Mouse (Mus musculus) forebrain, embryonic 16.5 days (tissue): ENCODE measurements around the gene Cyp2d34. TPM values are rescaled to one million over a fixed set of nuclear protein-coding genes. Genes with fewer than 3 reads are reported as not detected.

ENCODE experiments used
- ATAC-seq: fragments of 200-750 bp; cut with Nextera tagmentation; 2 replicates; pipeline ENCODE4 v1.8.0; 2017; ENCODE audit warnings: mild to moderate bottlenecking, moderate library complexity
- H3K27ac ChIP-seq: fragments of 300-500 bp; sonication (generic); 2 replicates; pipeline ENCODE4 v1.5.1; 2014; ENCODE audit warnings: low read length, control low read depth
- H3K27me3 ChIP-seq: fragments of 300-500 bp; sonication (generic); replicated peaks from 2 replicates; pipeline ENCODE4 v1.6.1; 2014; ENCODE audit warnings: low read length; ENCODE audit not compliant: control insufficient read depth, insufficient read depth
- H3K36me3 ChIP-seq: fragments of 300-500 bp; sonication (generic); 2 replicates; pipeline ENCODE4 v1.6.1; 2014; ENCODE audit not compliant: control insufficient read depth, insufficient read depth
- H3K4me1 ChIP-seq: fragments of 300-500 bp; sonication (generic); replicated peaks from 2 replicates; pipeline ENCODE4 v1.6.1; 2014; ENCODE audit warnings: low read length; ENCODE audit not compliant: control insufficient read depth, insufficient read depth
- H3K4me2 ChIP-seq: fragments of 300-500 bp; sonication (generic); 2 replicates; pipeline ENCODE4 v1.6.1; 2014; ENCODE audit warnings: mild to moderate bottlenecking, low read length, control low read depth
- H3K4me3 ChIP-seq: fragments of 300-500 bp; sonication (generic); replicated peaks from 2 replicates; pipeline ENCODE4 v1.5.1; 2014; ENCODE audit warnings: mild to moderate bottlenecking, low read length, control low read depth
- H3K9ac ChIP-seq: fragments of 300-500 bp; sonication (generic); replicated peaks from 2 replicates; pipeline ENCODE4 v1.6.1; 2014; ENCODE audit warnings: low read depth, low read length, control low read depth
- H3K9me3 ChIP-seq: fragments of 300-500 bp; sonication (generic); 2 replicates; pipeline ENCODE4 v1.6.1; 2016; ENCODE audit warnings: low read length; ENCODE audit not compliant: control insufficient read depth
- WGBS: fragments of 180-500 bp; shearing (Covaris S2); extraction: QIAGEN DNeasy Blood & Tissue Kit; methylation state at CpG from one replicate; pipeline ENCODE4 v1.1.7; 2014; 5-methylcytosine and 5-hydroxymethylcytosine counted together
- microRNA-seq: library from miRNA; unstranded; fragments of <30 nt; microRNA quantifications from one replicate; pipeline ENCODE4, GENCODE M21; 2017
- polyA plus RNA-seq: library from polyadenylated mRNA; unstranded; fragments of >200 nt; fragmentation: Nextera tagmentation; extraction: Ambion mirVana; gene quantifications from 2 replicates; pipeline ENCODE4 v1.2.1, GENCODE M21; 2015

Cyp2d34 gene
- polyA plus RNA-seq, 1 experiment from 2014 or later, result not detected

DNA sequence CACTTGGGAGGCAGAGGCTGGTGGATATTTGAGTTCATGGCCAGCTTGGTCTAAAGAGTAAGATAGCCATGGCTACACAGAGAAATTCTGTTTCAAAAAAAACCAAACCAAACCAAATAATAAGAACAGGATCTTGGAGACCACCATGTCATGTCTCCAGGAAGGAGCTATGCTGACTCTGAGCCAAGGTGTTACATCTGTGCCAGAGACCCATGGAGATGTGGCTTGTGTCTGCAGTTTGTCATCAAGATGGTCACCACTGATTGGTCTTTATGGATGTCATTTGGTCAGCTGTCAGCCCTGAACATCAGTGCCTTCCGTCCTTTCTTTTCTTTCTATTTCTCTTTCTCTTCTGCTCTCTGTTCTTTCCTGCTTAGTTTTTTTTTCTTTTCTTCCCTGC lies 14.2 kb upstream of the Cyp2d34 start:
- H3K4me3 ChIP-seq, result no peak overlapping the region
- H3K27ac ChIP-seq, result no peak overlapping the region
- no peaks in the 10 kb centered on the region for H3K4me1 ChIP-seq
- H3K9me3 ChIP-seq, result no peaks in the 10 kb centered on the region
- H3K4me2 ChIP-seq, result no peak overlapping the region
- no peaks in the 10 kb centered on the region for H3K36me3 ChIP-seq
- H3K27me3 ChIP-seq, result no peaks in the 10 kb centered on the region
- ATAC-seq, result no peak
- WGBS, result 50% methylated on average over 1 of the region's 1 CpGs
- no peak overlapping the region for H3K9ac ChIP-seq

DNA sequence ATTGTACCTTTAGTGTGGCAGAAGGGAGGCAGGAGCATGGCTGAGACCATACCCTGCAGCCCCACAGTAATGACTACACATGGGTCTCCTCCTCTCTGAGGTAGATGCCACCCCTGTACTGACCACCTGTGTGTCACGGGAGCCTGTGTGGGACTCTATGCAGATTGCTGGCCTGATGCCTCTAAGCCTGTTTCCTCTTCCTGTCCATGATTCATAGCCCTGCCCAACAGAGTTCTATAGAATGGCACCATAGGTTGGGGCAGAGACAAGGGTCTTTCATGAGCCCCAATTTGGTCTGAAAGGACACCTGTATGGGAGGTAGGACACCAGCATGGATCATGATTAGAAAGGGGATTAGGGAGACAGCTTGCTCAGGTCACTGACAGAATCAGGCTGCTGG lies 1.2 kb upstream of the Cyp2d34 start:
- Histone ChIP-seq H3K27me3 (no peaks in the 10 kb centered on the region), H3K27ac (no peak overlapping the region), H3K36me3 (no peaks in the 10 kb centered on the region), H3K9me3 (no peaks in the 10 kb centered on the region), H3K4me1 (no peaks in the 10 kb centered on the region), H3K4me3 (no peak overlapping the region), H3K4me2 (no peak overlapping the region), H3K9ac (no peak overlapping the region)
- 100% methylated on average over 1 of the region's 1 CpGs for WGBS
- ATAC-seq, result no peak

- H3K27ac ChIP-seq, result no peak overlapping the region
Observed at GRCm38 (mm10) chr15:82618362-82619020, 2.3 kb downstream of the Cyp2d34 start.

GRCm38 (mm10) chr15:82582621-82583020 lies 38.1 kb downstream of the Cyp2d34 start:
- H3K9me3 ChIP-seq, result peaks cover 2% of the 10 kb centered on the region; the same call in 1 of the 2 replicates
- no peak overlapping the region for H3K4me3 ChIP-seq
- H3K4me2 ChIP-seq, result no peak overlapping the region
- 87% methylated on average over 9 of the region's 9 CpGs for WGBS
- no peaks in the 10 kb centered on the region for H3K4me1 ChIP-seq
- no peaks in the 10 kb centered on the region for H3K27me3 ChIP-seq
- H3K27ac ChIP-seq, result no peak overlapping the region
- no peak for ATAC-seq
- no peak overlapping the region for H3K9ac ChIP-seq
- no peaks in the 10 kb centered on the region for H3K36me3 ChIP-seq

More at GRCm38 (mm10) chr15:82618362-82619020, 2.3 kb downstream of the Cyp2d34 start:
- Histone ChIP-seq H3K4me1 (no peaks in the 10 kb centered on the region), H3K4me2 (no peak overlapping the region), H3K36me3 (no peaks in the 10 kb centered on the region), H3K9ac (no peak overlapping the region), H3K9me3 (no peaks in the 10 kb centered on the region), H3K27me3 (no peaks in the 10 kb centered on the region), H3K4me3 (no peak overlapping the region)
- WGBS, result over 99% methylated on average over 9 of the region's 9 CpGs
- no peak for ATAC-seq

GRCm38 (mm10) chr15:82579071-82579470 lies 41.7 kb downstream of the Cyp2d34 start:
- Histone ChIP-seq H3K4me2 (no peak overlapping the region), H3K9me3 (no peaks in the 10 kb centered on the region), H3K4me3 (no peak overlapping the region), H3K9ac (no peak overlapping the region), H3K4me1 (no peaks in the 10 kb centered on the region), H3K36me3 (no peaks in the 10 kb centered on the region), H3K27ac (no peak overlapping the region), H3K27me3 (no peaks in the 10 kb centered on the region)
- WGBS, result 81% methylated on average over 2 of the region's 2 CpGs
- no peak for ATAC-seq

GRCm38 (mm10) chr15:82572856-82573255 lies 47.9 kb downstream of the Cyp2d34 start:
- H3K4me3 ChIP-seq, result no peak overlapping the region
- no peaks in the 10 kb centered on the region for H3K9me3 ChIP-seq
- WGBS, result 87% methylated on average over 1 of the region's 1 CpGs
- H3K27ac ChIP-seq, result no peak overlapping the region
- H3K9ac ChIP-seq, result no peak overlapping the region
- H3K4me2 ChIP-seq, result no peak overlapping the region
- no peak for ATAC-seq
- H3K27me3 ChIP-seq, result no peaks in the 10 kb centered on the region
- no peaks in the 10 kb centered on the region for H3K4me1 ChIP-seq
- H3K36me3 ChIP-seq, result no peaks in the 10 kb centered on the region

Small RNA genes lying within 50 kb of the gene (microRNA-seq; reads per million reads assigned to microRNA genes)
- gene Gm27463, result not detected
- not detected for gene Gm27742

Other genes with a start within 250 kb of the Cyp2d34 start
- gene Cyp2d22, start 240.7 kb downstream of the Cyp2d34 start, polyA plus RNA-seq, result 1.1 and 1.4 TPM in 2 replicates
- gene Cyp2d11, start 226.9 kb downstream of the Cyp2d34 start, polyA plus RNA-seq, result not detected in 2 replicates
- gene Cyp2d10, start 213.8 kb downstream of the Cyp2d34 start, polyA plus RNA-seq, result not detected in 2 replicates
- not detected in 2 replicates for gene Cyp2d9, start 187.5 kb downstream of the Cyp2d34 start, polyA plus RNA-seq
- not detected in 2 replicates for gene Cyp2d12, start 65.9 kb downstream of the Cyp2d34 start, polyA plus RNA-seq
- not detected in 2 replicates for gene Cyp2d40, start 143.2 kb upstream of the Cyp2d34 start, polyA plus RNA-seq
- 0.14 TPM in 1 of 2 replicates, not detected in the other for gene Cyp2d26, start 173.3 kb upstream of the Cyp2d34 start, polyA plus RNA-seq